Mouse (Mus musculus) left cerebral cortex, postnatal 10 days (tissue): ENCODE data around the gene Brpf1. TPM values are rescaled to one million over a fixed set of nuclear protein-coding genes. Genes with fewer than 3 reads are reported as not detected.

Experiments used
- DNase-seq, 2 experiments: peaks; one replicate each; pipeline ENCODE4 v3.0.0; 2021 to 2022; ENCODE audit warnings: low spot score in 2 of 2, mixed read lengths in 1 of 2; ENCODE audit errors: extremely low spot score in 1 of 2
- intact Hi-C: fragments of 180-260 bp; cut with DNase I; formaldehyde crosslinking; loops from one replicate; pipeline ENCODE4 v1.15.1; 2025
- total RNA-seq, 2 experiments: library from RNA; stranded (reverse); gene quantifications; 2 replicates each; pipeline ENCODE4 v1.2.3; 2021

Gene Brpf1
- total RNA-seq, 2 experiments from 2014 or later = 24.7 TPM

DNA sequence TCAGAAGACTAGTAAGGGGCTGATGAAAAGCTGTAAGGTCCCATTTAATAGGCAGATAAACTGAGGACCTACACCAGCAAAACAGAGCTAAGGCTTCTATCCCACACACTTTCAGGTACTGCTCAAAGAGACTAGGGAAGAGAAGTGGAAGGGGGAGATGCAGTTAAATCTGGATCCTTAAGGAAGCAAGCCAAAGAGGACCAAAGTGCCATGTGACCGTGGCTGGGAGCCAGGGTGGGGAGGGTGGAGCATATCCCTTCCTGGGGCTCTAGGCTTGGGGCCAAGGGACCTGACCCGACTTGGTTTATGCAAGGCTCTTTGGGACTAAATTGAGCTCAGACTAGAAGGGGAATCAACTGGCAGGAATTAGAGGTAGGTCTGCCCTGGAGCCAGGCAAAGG is 37.4 kb downstream of the Brpf1 start:
- intact Hi-C loops = no loop called here
- peak in 1 of 2 experiments; percentile 89 for DNase-seq

DNA sequence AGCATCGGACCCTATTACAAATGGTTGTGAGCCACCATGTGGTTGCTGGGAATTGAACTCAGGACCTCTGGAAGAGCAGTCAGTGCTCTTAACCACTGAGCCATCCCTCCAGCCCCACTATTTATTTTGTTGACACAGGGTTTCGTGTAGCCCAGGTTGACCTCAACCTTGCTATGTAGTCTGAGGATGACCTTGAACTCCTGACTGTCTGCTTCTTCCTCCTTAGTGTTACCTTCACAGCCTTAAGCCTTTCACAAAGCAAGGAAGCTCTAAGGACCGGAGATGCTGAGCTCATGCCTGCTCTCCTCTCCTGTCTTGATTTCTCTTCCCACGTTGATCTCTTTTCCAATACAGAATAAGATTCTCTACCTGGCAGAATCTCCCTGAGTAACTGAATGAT is 40.0 kb downstream of the Brpf1 start:
- intact Hi-C loops = no loop called here
- DNase-seq = no peak

GRCm38 (mm10) chr6:113350538-113350937 is 43.6 kb downstream of the Brpf1 start:
- no peak for DNase-seq
- intact Hi-C loops = no loop called here

- intact Hi-C loops = no loop called here
- no peak for DNase-seq
These were observed 44.2 kb downstream of the Brpf1 start for GRCm38 (mm10) chr6:113351161-113351560.

DNA sequence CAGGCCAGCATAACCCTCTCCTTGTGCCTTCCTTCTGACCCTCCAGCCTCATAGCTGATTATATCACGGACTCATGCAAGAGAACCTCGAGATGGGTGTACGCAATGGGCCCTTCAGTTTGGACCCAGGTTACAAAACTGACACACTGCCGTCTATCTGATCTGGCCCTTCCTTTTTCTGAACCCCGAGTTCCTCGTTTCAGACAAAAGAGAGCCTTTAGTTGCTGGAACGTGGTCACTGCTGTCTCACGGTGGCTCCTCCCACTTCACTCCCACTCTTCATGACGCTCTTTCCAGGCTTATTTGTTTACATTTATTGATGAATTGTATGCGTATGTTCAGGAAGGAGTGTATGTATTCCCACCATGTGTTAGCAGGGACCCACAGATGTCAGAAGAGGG is 44.7 kb downstream of the Brpf1 start:
- intact Hi-C loops = no loop called here
- DNase-seq = no peak

DNA sequence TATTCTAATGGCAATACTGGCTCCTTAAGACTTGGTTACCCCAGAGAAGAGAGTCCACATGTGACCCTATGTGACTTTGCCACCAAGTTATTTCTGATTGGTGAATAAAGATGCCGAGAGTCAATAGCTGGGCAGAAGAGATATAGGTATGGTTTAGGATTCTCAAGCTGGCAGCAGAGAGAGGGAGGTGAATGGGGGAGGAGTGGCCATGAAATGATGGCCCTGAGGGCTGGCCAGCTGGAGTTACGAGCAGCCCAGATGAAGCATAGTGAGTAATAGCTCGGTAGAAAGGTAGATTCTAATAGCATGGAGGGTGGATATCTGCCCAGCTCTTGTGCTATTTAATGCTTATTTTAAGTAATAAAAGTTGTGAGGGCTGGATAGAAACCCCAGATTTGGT is 45.9 kb downstream of the Brpf1 start:
- DNase-seq = no peak
- intact Hi-C loops = no loop called here

- DNase-seq = no peak
- intact Hi-C loops = no loop called here
These were observed 46.8 kb downstream of the Brpf1 start for GRCm38 (mm10) chr6:113353696-113354095.

DNA sequence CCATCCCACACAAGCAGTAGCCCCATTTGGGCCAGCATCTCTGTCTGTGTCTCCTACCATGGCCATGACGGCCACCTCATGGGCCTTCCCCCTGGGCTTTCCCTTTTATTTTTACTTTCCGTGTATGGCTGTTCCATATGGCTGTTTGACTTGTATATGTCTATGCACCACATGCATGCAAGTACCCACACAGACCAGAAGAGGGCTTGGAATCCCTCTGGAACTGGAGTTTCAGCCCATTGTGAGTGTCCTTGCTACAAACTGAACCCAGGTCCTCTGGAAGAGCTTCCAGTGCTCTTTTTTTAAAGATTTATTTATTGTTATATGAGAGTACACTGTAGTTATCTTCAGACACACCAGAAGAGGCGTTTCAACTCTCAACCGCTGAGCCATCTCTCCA is 54.5 kb downstream of the Brpf1 start:
- no peak for DNase-seq
- intact Hi-C loops = no loop called here

DNA sequence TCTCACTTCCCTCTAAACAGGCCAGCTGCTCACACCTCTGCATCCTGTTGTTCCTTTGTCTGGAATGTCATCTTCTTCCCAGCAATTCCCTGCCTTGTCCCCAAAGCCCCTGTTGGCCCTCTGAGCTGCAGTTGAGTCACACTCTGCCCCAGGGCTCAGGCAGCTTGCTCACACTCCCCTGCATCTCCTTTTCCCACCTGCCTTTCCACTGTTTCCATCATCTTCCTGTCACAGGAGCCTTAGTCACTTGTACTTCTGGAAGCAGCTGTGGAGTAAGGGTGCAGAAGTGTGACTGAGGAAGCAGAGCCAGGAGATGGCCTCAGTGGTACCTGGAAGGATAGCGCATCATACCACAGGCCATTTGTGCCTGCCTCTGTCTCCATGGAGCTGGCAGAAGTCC is 55.3 kb downstream of the Brpf1 start:
- no peak for DNase-seq

GRCm38 (mm10) chr6:113364518-113365135 is 57.7 kb downstream of the Brpf1 start:
- intact Hi-C loops = no loop called here
- DNase-seq = no peak

More for the DNA sequence above, 55.3 kb downstream of the Brpf1 start:
- intact Hi-C loops = no loop called here

DNA sequence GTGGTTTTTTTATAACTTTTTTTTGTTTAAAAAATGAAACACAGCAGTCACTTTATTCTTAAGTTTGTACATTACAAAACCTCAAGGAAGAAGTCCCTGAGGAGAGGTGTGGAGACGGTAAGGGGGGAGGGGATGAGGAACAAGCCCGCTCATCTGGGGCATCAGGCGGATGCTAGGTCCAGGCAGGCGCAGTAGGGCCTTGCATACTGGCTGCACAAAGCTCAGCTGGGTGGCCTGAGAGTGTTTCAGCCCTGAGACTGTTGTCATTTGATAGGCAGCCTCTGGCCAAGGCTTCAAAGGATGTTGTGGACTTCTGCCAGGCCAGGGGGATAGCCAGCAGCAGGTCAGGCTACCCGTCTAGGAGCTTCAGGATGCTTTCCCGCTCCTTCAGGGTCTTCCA is 59.7 kb downstream of the Brpf1 start:
- intact Hi-C loops = no loop called here
- DNase-seq = no peak

DNA sequence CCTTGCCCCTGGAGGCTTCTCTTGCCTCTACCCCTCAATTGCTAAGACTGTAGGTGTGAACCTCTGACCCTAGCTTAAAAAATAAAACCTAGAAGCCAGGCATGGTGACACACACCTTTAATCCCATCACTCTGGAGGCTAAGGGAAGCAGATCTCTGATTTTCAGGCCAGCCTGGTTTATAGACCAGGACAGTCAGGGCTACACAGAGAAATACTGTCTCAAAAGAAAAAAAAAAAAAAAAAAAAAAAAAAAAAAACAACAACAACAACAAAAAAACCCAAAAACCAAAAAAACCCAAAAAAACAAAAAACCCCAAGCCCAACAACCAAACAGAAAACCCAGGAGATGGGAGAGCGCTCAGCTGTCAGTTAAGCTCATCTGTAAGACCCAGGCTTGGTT is 60.6 kb downstream of the Brpf1 start:
- DNase-seq = no peak
- intact Hi-C loops = no loop called here

- no peak for DNase-seq
These were observed 61.2 kb downstream of the Brpf1 start for GRCm38 (mm10) chr6:113368124-113368523.

DNA sequence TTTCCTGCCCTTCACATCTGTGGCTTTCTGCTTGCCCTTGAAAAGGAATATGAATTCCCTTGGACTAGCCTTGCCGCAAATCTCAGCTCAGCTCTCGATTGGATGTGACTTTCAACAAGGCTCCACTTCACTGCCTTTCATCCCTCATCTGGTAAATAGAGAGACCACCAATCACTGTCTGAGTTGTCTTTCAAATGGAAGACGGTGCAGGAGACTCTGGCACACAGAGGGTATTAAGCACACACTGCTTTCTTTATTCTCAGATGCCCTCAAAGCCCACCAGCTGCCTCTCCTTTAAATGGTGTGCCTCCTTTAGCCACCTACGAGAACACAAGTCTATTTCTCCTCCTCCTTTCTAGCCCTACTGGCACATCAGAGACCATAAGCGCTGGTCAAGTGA is 61.6 kb downstream of the Brpf1 start:
- intact Hi-C loops = no loop called here
- DNase-seq = no peak

More at GRCm38 (mm10) chr6:113368124-113368523, 61.2 kb downstream of the Brpf1 start:
- intact Hi-C loops = no loop called here

DNA sequence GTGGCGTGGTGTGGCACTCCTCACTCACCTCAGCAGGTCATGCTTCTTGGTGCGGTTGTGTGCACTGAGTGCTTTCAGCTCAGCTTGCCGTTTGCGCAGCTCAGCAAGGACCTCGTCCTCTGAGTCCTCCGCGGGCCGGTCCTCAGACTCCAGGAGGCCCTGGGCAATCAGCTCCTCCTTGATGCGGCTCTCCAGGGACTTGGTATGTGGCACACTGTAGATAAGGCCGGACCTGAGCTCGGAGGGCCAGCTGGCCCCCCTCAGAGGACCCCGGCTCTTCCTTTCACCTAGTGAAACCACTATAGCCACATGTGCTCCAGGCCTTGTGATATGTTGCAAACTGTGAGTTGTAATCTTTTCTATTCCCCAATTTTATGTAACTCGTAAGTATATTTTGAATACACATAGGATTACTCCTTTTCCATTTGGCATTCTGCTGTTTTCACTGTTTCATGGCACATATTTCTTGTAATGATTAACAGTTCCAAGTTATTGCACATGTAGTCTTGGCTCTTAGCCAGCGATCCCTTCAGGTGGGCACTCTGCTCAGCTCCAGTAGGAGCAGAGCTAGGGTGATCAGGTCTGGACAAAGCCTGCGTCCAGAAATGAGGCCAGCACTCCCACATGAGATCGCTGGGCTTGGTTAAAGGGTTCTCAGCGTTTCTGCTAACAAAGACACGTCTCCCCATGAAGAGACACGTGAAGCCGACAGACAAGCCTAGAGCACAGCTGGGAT is 63.4 kb downstream of the Brpf1 start:
- intact Hi-C loops = no loop called here
- no peak for DNase-seq

- no peak for DNase-seq
- intact Hi-C loops = no loop called here
These were observed 66.6 kb downstream of the Brpf1 start for GRCm38 (mm10) chr6:113373491-113373890.

Other genes with a start within 250 kb of the Brpf1 start
- gene Setd5, start 229.8 kb upstream of the Brpf1 start, total RNA-seq = 100 to 1,000 TPM; 133 to 135 TPM
- gene Lhfpl4, start 111.8 kb upstream of the Brpf1 start, total RNA-seq = 100 to 1,000 TPM; 104 to 111 TPM
- 10 to 100 TPM; 24.8 to 26.2 TPM for gene Mtmr14, start 69.3 kb upstream of the Brpf1 start, total RNA-seq
- gene Cpne9, start 24.8 kb upstream of the Brpf1 start, total RNA-seq = 10 to 100 TPM; 21.0 to 22.3 TPM
- gene Ogg1, start 19.8 kb downstream of the Brpf1 start, total RNA-seq = 1 to 10 TPM; 5.5 to 6.4 TPM
- gene Camk1, start 36.8 kb downstream of the Brpf1 start, total RNA-seq = 100 to 1,000 TPM; 107 to 112 TPM
- gene Tada3, start 70.7 kb downstream of the Brpf1 start, total RNA-seq = 10 to 100 TPM; 50.5 to 52.5 TPM
- 100 to 1,000 TPM; 318 to 324 TPM for gene Arpc4, start 71.0 kb downstream of the Brpf1 start, total RNA-seq
- 1 to 10 TPM; 6.1 to 8.1 TPM for gene Ttll3, start 82.1 kb downstream of the Brpf1 start, total RNA-seq
- gene Rpusd3, start 112.2 kb downstream of the Brpf1 start, total RNA-seq = 10 to 100 TPM; 15.8 to 19.8 TPM
- gene Cidec, start 128.6 kb downstream of the Brpf1 start, total RNA-seq = not detected
- 10 to 100 TPM; 42.7 to 44.8 TPM for gene Jagn1, start 135.4 kb downstream of the Brpf1 start, total RNA-seq
- under 1 TPM; 0.55 to 0.66 TPM for gene Il17re, start 151.3 kb downstream of the Brpf1 start, total RNA-seq
- 1 to 10 TPM; 2.5 to 3.2 TPM for gene Il17rc, start 164.3 kb downstream of the Brpf1 start, total RNA-seq
- 10 to 100 TPM; 87.4 to 88.4 TPM for gene Creld1, start 176.2 kb downstream of the Brpf1 start, total RNA-seq
- gene Prrt3, start 194.8 kb downstream of the Brpf1 start, total RNA-seq = 10 to 100 TPM; 34.1 to 36.0 TPM
- 10 to 100 TPM; 78.8 to 79.2 TPM for gene Emc3, start 224.5 kb downstream of the Brpf1 start, total RNA-seq
- 1 to 10 TPM; 3.3 to 3.6 TPM for gene Fancd2, start 224.5 kb downstream of the Brpf1 start, total RNA-seq